Mouse (Mus musculus): ENCODE results near the gene Tspan18. TPM values are rescaled to one million over a fixed set of nuclear protein-coding genes. Genes with fewer than 3 reads are reported as not detected.

The Tspan18 gene
- total RNA-seq, 2 experiments from 2014 or later: 37.1 to 40.1 TPM

DNA sequence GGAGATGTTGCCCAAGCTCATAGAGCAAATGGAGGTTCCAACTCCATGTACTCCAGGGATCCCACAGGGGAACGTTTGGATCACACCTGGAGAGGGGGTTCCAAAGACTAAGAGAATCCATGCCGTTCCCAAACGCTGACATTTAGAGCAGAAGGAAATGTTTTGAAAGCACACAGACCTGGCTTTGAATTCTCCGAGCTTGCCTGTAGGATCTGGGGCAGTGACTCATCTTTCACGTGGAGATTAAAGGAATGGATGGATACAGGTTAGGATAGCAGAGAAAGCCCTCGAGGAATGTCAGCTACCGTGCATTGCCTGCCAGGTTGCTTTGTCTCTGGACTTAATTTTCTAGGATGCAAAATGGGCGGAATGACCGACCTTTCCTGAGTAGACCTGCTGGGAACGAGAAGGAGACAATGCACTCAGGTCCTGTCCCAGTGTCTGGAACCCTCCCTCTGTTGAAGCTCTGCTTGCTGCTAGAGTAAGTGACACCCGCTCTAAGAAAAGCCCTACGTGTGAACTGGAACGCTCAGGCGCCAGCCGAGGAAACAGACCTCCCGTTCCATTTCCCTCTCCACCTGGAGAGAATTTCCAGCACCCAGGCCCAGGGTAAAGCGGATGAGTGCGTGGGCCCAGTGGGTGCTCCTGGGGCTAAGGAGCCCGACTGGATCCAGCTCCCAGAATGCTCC is 164.0 kb downstream of the Tspan18 start:
- DNase-seq (ENCODE audit: extremely low spot score in 1 of 2, low spot score in 1 of 2): no peak

DNA sequence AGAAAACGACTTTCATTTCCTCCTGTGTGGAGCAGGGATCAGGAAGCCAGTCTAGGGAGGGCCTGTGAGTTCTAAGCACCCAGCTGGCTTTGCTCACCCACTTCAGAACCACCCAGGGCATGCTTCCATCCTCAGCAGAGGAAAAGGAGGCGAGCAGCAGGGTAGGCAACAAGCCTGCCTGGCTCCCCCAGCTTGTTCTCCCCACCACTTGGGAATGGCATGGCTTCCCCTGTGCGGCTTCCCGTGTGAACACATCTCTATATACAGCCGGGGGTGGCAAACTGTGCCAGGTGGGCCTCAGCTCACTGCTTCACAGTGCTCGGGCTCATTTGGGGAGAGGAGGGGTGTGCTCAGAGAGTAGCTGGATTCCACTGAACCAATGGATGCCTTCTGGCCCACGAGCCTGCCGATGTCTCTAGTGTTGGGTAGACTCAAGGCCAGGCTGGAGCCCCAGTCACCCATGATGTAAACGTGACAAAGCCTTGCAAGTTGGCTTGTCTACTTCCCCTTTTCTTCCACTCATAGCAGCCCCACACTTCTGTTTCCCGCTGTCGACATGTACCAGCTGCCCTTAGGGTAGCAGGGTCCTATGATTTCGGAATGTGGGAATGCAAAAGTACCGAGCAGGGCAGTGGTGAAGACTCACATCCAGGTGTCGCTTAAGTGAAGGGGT is 167.4 kb downstream of the Tspan18 start:
- no peak for DNase-seq (ENCODE audit: extremely low spot score in 1 of 2, low spot score in 1 of 2)

DNA sequence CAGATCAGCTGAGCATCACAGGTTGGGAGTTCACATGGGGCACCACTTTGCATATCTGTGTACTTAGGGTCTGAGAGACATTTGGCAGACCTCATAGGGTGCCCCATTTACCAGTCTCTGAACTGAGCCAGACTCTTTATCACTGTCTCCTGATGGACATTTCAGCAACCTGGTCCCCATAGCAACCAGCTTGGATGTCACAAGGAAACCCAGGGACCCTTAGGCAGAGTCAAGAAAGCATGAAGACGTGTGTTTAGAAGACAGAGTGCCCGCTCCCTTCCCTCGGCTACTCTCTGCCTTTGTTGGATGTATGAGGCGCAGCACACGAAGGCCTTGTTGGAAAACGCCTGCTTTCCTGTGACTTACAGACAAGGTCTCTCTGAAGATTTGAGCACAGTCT is 168.0 kb downstream of the Tspan18 start:
- no peak for DNase-seq (ENCODE audit: extremely low spot score in 1 of 2, low spot score in 1 of 2)

DNA sequence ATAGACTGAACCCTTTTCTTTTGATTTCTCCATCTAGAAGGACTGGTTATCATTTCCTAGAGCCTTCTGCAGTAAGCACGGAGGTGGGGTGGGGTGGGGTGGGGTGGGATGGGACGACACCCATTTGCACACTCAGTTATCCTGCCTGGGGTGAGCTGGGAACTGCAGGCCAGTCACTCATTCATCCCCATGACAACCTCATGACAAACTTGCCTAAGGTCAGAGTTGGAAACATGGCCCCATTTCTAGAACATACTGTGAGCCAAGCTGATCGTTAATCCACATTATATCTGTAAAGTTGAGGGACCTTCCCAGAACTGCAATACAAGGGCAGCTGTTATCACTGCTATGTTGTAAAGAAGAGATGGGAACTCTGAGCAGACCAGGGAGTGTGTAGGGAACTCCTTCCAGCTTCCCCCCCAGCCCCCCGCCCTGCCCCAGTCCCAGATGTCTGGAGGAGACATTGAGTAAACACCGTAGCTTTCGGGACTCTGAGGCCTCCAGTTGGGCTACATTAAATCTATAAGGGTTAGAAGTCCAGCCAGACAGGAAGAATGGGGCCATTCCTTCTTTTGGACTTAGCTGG is 170.5 kb downstream of the Tspan18 start:
- DNase-seq (ENCODE audit: extremely low spot score in 1 of 2, low spot score in 1 of 2): no peak

DNA sequence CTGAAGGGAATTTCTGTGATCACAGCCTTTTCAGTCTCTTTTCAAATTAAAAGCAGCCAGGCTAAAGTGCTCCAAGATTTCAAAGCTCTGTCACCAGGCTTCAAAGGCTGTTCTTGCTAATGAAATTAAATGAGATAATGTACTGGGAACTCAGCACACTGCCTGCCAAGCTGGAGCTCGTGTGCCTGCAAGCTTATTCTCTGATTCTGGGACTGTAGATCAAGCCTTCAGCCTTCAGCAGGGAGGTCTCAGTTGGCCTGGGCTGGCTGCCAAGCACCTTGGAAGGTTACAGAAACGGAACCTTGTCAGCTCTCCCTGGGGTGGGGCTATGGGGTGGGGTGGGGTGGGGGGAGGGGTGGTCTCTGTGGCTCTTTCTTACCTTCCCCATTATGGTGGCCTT is 171.0 kb downstream of the Tspan18 start:
- no peak for DNase-seq (ENCODE audit: extremely low spot score in 1 of 2, low spot score in 1 of 2)

DNA sequence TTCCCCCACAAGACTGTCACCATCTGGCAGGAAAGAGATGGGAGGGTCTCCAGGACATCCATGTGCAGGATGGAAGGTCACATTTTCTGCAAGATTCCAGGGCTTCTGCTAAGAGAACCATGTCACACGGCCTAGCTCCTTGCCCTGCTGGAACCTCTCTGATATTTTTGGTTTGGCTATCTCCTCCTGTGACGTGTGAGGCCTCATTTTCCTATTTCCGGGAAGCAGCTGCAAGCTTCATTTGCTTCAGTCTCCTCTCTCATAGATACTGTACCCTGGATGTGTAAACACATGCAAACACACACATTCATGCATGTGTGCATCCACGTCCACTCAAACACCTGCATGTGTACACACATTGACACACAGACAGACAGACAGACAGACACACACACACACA is 171.5 kb downstream of the Tspan18 start:
- no peak for DNase-seq (ENCODE audit: extremely low spot score in 1 of 2, low spot score in 1 of 2)

DNA sequence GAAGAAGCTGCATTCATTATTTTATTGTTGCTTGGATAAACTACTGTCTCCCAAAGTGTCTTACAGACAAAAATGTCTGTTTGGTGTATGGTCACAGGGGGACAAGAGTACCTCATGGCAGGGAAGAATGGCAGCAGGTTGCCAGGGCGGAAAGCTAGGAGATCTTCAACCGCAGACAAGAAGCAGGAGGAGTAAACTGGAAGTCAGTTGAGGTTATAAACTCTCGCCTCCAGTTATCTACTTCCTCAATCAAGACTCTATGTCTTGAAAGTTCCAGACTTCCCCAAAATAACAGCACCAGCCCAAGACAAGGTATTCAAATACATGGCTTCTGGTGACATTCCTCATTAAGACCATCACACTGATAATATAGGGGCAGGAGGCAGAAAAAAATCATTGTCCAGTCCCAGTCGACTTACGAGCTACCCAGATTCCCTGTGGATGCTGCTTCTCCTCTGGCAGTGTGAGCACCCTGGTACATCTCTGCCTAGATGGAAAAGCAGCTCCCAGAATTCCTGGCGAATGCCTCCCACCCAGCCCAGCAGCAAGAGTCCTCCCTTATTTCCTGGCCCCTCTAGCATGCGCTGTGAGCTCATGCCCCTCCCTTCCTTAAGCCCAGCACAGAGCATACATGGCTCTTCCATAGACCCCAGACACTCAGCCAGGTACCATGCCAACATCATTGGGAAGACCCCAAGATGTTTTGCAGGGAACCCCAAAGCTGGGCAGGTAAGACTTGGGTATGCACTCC is 172.2 kb downstream of the Tspan18 start:
- DNase-seq (ENCODE audit: extremely low spot score in 1 of 2, low spot score in 1 of 2): no peak

DNA sequence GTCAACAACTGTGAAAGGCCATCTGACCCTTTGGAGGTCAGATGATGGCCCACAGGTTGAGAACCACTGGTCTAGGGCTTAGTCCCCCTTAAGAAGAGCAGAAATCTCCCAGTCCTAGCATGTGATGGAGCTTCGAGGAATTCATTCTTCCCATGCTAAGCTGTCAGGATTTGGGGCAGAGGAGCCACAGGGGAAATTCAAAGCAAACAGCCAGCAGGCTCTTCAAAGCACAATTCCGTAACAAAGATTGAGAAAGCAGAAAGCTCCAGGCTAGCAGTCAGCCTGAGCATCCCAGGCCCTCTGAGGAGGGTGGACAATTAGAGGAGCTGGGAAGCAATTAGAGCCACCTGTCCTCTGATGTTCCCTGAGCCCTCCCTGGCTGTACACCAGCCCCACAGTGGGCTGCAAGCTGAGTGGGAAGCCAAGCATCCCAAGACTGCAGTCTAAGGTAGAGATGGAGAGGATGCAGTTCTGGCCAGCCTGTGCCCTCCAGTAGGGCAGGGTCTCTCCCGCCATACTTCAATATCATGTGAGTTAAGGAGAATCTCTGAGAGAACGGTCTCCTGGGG is 173.8 kb downstream of the Tspan18 start:
- DNase-seq (ENCODE audit: extremely low spot score in 1 of 2, low spot score in 1 of 2): no peak

DNA sequence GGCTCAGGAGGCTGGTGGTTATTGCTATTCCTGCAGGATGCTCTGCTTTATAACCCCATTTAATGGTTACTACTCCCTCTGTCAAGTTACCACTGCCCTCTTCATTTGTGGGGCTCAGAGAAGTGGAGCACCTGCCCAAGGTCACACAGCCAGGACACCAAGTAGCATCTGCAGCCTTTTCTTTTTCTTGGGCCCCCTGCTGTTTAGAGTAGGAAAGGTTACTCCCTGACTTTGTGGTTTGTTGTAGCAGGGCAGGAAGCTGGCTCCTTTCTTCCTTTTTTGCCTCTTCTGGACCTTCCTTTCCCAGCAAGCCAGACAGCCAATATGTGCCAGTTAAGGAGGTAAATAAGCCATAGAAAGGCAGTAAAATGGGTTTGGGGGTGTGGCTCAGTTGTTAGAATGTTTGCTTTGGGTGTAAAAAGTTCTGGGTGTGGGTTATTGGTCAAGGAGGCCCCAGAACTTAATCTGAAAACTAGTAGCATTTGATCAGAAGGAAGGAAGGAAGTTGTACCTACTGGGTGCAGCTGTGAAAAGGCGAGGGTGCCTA is 179.7 kb downstream of the Tspan18 start:
- DNase-seq (ENCODE audit: extremely low spot score in 1 of 2, low spot score in 1 of 2): no peak

DNA sequence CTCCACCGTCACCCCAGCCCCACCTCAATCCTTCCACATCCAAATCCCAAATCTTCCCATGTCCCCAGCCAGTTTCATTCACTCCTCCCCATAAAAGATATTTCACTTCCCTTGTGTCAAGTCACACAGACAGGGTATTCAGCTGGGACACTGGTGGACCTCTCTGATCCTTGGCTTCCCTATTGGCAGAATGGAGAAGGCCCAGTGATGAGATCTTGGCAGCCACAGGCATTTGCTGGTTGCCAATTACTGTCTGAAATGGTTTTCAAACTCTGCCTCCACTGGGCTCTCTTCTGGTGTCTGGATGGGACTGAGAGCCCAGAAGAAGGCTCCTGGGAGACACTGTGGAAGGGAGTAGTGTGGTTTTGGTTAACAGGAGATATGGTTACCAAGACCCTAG is 180.5 kb downstream of the Tspan18 start:
- no peak for DNase-seq (ENCODE audit: extremely low spot score in 1 of 2, low spot score in 1 of 2)

DNA sequence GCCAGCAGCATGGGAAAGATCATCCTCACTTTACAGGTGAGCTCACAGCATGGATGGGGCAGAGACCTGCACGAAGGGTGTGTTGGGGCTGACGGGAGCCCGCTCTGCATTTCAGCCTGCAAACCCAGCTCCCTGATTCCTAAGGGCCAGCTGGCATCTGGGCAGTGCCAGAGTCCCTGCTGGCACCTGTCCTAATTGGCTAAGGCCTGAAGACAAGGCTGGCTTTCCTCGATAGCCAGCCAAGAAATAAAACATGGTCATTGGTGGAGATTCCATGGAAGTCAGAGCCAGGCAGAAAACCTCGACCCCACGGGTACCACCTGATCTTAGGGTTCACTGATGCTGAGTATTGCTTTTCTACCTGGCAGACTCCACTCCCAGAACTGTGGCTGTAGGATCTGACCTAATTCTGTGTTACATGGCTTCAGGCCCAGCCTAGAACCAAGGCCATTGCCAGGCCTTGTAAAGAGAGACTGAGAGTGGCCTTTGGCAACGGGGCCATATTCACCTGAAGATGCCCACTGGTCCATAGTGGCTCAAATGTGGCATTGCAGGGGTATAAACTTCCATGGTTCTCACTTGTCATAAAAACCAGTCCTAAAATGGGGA is 181.3 kb downstream of the Tspan18 start:
- no peak for DNase-seq (ENCODE audit: extremely low spot score in 1 of 2, low spot score in 1 of 2)

DNA sequence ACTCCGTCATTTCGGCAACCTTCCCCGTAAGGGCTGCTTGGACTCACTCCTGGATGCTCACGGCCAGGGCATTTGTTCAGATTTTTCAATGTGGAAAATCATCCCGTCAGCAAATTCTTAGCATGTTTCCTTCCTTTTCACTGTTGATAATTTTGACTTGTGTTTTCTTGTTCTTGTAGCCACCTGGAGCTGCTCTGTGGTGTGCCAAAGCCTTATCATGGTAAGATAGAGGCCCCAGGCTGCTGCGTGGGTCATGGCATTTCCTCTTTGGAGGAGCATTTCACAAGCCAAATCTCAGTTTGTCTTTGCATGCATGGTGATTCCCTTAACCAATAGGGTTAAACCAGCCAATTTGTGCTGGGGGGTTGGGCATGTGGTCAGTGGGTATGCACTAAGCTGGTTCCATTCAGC is 182.1 kb downstream of the Tspan18 start:
- DNase-seq (ENCODE audit: extremely low spot score in 1 of 2, low spot score in 1 of 2): no peak

Other genes with a start within 250 kb of the Tspan18 start
- 10 to 100 TPM; 73.9 to 75.7 TPM for gene Trp53i11, start 147.0 kb downstream of the Tspan18 start, total RNA-seq (2021)
- gene Cd82, start 128.6 kb upstream of the Tspan18 start, total RNA-seq (2021): 10 to 100 TPM; 22.0 to 23.8 TPM
- not detected for gene Gm10803, start 226.1 kb upstream of the Tspan18 start, total RNA-seq (2021)